15 mouse cellular contexts compared by ENCODE assay signal in the genomic region with DNA sequence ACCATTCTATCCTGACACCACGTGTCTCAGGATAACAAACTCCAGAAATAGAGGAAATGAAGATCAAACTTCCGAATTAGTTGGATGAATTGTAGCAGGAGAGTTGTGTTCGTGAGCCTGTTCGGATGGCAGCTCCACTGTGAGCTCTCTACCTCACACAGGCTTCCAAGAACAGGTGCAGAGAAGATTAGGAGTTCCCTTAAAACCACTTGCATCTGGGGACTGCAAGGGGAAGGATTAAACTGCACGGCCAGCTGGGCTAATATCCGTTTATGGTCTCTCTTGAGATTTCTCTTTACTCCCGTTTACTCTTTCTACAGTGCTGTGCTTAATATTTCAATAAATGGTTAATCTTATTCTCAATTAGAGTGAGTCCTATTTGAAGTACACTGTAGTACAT.
"Had no signal": no experiment of that assay in that cellular context is flagged by ENCODE, and none has a peak within 500 bp of the region (broad histone marks: within the 10 kb centered on the region; RNA-seq: fewer than 3 reads in every experiment).

No protein-coding gene starts in this region.

- H3K4me1 ChIP-seq: liver, embryonic 13.5 days had no signal

- ATAC-seq: inflammation-experienced regulatory T-cells, adult 6 months; intestine, embryonic 16.5 days; lung, postnatal 0 days; midbrain, embryonic 13.5 days; midbrain, embryonic 16.5 days had no signal

- H3K4me2 ChIP-seq: liver, embryonic 13.5 days; lung, embryonic 14.5 days; midbrain, embryonic 13.5 days had no signal

- DNase-seq: kidney, adult 18-20 months; kidney, adult 9 months; kidney, postnatal 14 days; kidney, postnatal 4 days; left cerebral cortex, postnatal 4 days; liver, embryonic 13.5 days; thymus, adult 18-20 months; thymus, postnatal 36 days had no signal

- H3K27me3 ChIP-seq: liver, embryonic 13.5 days; midbrain, embryonic 13.5 days had no signal

- H3K4me3 ChIP-seq: liver, embryonic 13.5 days; midbrain, embryonic 13.5 days had no signal

- H3K27ac ChIP-seq: liver, embryonic 13.5 days; macrophage; midbrain, embryonic 13.5 days had no signal

- H3K9ac ChIP-seq: liver, embryonic 13.5 days; lung, embryonic 14.5 days; midbrain, embryonic 13.5 days had no signal

- H3K9me3 ChIP-seq: liver, embryonic 13.5 days; midbrain, embryonic 13.5 days had no signal

- H3K36me3 ChIP-seq: liver, embryonic 13.5 days; midbrain, embryonic 13.5 days had no signal
